Mouse (Mus musculus) frontal cortex, postnatal 14 days (tissue): ENCODE data around the gene Greb1.

Experiments
- DNase-seq, 2 experiments: peaks; one replicate each; pipeline ENCODE4 v3.0.0; 2022; ENCODE audit warnings: low spot score in 2 of 2

Gene Greb1

DNA sequence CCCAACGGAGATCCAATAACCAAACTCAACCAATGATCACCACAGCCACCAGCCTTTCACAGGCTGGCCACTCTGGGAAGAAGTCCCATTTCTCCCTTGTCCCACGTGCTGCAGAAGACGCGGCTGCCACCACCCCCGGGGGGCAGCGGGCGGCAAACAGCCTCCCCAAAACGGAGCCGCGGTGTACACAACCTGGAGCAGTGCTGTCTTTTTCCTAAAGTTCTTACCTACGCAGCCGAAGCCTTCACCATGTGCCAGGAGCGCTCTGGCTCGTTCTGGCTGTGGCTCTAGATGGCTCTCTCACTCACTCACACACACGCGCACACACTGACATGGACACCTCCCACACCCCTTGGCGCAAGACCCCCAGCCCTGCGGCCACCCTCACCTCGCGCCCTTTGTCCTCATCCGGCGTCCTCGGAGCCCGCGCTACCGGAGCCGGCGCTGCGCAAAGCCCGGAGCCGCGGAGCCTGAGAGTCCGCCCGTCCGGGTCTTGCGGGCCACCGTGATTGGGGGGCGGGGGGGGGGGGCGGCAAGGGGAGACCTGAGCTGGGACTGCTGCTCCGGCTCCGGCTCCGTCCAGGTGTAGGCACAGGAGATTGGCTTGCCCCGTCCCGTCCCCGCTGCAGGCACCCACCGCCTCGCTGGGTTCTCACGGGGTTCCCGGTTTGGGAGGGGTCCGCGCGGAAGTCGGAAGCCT is at the start of gene Greb1:
Greb1 (minus strand) TSS at position 628 of the 700 bp plus-strand sequence.
- no peak for DNase-seq

DNA sequence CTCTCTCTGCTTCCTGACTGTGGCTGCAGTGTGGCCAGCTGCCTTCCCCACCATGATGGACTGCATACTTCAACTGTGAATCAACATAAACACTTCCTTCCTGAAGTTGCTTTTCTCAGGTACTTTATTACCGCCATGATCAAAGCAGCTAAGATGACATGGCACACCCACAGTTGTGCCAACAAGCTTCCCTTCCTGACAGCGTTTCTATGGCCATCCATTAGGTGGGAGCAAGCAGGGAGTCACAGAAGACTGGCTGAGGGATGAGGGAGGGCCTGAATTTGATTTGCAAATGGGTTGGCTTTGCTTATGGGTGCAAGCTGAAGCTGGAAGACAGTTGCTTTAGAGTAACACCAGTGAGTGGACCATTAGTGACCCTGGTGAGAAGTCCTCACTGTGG is 49.1 kb upstream of the Greb1 start:
- DNase-seq, result no peak

DNA sequence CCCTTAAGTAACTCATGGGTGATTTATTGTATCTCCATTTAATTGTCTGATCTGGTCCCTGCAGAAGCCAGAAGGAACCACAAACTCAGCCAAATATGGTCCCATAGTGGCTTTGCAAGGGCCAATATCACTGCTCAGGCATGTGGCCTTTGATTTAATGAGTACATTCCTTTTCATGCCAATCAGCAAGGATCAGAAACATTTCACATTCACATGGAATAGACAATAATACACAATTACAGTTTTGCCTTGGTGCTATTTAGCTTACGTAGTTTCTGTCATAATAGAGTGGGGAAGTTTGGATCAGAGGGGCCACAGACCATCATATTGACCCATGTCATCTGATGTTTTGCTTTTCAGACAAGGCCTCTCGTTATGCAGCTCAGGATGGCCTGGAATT is 47.8 kb upstream of the Greb1 start:
- DNase-seq, result no peak

DNA sequence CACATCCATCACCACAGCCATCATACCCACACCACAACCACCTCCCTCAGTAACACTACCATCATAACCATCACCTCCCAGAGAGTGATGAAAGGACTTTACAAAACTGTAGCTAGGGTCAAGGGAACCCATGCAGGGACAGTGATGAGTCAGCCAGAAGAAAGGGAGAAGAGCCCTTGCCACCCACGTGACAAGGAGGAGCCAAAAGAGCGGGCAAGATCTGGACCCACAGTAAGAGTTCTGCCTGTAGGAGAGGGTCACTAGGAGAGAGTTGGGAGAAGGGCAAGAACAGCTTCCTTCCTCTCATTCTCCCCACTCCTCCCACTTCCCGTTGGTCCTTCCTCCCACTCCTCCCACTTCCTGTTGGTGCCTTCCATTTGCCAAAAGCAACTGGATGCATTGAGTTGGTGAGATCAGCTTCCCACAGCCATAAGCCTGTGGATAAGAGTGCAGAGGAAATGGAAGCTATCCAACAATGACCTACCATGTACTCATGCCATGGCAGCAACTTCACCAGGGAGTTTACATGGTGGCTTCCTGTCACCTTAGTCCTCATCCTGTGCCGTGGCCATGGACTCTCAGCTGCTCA is 46.6 kb upstream of the Greb1 start:
- no peak for DNase-seq

DNA sequence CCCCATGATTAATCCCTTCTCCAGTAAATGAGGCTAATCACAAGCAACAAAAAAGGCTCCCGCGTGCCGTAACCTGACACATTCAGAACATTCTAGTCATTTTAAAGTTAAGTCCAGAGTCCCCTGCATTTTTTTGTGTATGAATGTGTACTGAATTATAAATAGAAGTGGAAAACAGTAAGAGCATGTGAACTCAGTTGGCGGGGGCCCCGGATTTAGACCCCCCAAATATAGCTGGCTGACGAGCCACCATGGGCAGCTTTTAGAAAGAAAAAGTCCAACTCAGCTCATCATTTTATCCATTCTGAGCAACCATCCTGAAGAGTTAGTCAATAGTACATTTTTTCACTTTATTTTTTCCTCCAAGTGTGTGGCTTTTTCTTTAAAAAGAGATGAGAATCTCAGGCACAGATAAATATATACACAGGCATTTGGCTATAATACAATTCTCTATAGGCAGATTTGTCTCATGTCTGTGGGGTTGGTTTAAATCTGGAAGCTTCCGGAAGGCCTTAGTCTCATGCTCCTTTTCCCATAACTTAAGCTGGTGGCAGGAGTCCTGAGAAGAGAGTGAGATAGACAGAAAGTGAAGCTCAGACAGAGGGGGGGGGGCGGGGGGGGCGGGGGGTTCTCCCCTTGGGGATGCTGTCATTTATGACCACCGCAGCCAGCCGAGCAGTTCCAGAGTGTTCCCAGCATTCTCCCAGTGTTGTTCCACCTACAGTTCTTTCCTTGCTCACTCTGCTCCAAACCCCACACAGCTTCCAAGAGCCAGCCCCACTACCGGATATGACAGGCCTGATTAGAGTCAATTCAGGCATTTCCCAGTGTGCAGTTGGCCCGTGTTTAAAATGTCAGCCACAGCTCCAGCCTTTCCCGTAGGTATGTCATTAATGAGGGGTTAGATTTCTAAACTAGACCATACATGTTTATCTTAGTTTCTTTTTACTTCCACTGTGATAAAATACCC is 44.2 kb upstream of the Greb1 start:
- DNase-seq, result peak in 1 of 2 experiments; percentile 23

DNA sequence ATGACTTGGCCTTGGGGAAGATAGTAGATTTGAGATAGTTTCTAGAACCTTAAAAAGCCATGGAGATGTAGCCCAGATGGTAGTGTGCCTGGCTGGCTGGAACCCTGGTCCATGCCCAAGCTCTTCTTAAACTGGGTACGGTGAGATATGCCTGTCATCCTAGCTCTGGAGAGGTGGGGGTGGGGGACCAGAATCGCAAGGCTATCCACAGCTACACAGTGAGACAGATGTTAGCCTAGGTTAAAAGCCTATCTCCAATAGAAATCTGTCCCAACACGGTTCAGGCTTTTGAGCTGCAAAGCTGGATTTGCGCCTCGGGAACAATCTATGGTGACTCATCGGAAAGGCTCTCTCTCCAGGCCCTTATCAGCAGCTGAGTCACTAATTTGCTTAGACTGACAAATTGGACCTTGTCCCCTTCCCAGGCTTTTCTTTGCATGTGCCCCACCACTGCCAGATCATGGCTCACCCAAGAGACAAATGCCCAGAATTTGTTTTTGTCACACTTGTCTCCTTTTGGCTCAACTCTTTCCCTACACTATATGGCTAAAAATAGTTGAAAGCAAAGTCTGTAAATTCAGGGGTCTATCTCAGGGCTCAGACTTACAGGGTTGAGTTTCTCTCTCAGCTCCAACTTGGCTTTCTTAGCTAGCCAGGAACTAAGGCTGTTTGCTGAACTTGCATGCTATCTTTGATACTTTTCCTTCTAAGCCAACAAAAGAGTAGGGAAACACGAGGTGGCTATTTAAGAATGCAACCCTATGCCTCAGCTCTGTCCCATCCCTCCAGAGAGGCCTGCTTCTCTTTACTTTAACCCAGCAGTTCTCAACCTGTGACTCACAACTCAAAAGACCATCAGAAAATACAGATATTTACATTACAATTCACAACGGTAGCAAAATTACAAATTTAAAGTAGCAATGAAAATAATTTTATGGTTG is 40.4 kb upstream of the Greb1 start:
- DNase-seq, result no peak

DNA sequence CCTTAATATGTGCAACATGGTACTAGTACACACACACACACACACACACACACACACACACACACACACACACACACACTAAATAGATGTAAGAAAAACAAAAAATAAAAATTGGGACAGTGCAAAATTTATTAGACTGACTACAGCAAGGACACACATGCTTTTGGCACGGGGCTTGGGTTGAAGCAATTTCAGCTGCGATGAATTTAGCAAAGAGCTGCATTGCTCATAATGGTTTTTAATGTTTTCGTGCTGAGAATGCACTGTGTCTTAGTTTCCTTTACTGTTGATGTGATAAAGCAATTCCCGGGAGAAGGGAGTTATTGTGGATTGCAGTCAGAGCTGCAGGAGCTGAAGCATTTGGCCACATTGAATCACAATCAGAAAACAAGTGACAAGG is 37.1 kb upstream of the Greb1 start:
- DNase-seq, result no peak

DNA sequence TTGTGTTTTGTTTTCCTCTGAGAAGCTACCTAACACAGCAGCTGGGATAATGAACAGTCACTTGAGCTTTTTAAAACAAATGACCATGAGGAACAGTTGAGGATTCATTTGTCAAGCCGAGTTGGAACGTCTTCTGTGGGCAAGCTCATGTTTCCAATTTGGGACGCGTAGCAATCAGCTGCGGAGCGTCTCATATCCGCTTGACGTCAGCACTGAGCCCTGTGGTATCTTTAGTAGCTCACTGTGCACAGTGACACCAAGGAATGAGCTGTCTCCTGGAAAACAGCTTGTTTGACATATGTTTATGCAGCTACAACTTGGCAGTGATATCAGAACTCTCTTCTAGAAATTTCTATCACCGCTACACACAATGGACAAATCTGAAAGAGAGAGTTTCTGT is 35.5 kb upstream of the Greb1 start:
- DNase-seq, result peak; percentile 34 to 48

DNA sequence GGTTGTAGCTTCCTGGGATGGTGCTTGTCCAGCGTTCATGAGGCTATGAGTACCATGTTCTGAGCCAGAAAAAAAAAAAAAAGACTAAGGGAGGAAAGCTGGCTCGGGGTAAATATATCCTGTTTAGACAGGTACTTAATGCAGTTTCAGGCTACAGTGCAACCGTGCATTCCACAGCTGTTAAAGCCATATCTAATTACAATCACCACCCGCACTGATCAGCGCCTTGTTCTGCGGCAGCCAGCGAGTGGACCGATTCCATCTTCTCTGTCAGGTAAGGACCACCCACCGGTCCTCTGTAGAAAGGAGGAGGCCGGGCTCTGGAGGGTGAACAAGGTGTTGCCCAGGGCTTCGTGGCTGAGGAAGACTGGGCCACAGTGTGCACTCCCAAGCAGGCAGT is 34.0 kb upstream of the Greb1 start:
- no peak for DNase-seq

DNA sequence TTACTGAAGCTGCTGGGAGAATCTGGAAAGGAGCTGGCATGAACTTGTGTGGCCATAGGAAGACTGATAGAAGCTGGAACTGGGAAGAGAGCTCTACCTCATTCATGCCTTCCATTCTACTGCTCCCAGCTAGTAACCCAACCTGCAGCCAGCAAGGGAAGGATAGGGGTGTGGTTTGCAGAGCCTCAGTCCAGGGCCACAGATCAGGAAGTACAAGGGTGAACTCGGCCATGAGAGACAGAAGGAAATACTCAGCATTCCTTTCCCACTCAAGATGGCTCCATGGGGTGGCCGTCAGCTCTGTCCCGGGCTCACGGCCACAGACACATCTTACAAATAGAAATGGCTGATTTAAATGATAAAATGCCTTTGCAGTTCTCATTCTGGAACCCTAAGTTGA is 30.4 kb upstream of the Greb1 start:
- no peak for DNase-seq

DNA sequence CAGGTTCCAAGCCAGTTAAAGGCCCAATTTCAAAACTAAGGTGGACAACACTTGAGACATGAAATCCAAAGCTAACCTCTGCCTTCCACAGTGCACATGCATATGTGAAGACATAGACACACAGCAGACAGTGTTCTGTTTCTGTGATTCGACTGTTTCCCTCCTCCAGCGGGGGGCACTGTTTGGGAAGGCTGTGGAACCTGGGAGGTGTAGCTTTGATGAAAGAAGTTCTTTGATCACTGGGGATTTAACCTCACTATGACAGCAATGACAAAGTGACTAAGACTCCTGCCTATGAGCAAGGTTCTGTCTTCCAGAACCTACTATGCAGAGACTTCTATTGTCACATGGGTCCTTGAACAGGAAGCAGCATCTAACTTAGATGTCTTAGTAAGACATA is 29.1 kb upstream of the Greb1 start:
- no peak for DNase-seq

DNA sequence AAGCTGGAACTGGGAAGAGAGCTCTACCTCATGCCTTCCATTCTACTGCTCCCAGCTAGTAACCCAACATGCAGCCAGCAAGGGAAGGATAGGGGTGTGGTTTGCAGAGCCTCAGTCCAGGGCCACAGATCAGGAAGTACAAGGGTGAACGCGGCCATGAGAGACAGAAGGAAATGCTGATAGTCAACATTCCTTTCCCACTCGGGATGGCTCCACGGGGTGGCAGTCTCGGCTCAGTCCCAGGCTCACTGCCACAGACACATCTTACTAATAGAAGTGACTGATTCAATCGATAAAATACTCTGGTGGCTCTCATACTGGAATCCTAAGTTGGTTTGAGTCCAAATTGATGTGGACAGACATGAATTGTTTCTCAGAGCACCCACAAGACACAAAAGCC is 27.8 kb upstream of the Greb1 start:
- peak in 1 of 2 experiments; percentile 30 for DNase-seq

DNA sequence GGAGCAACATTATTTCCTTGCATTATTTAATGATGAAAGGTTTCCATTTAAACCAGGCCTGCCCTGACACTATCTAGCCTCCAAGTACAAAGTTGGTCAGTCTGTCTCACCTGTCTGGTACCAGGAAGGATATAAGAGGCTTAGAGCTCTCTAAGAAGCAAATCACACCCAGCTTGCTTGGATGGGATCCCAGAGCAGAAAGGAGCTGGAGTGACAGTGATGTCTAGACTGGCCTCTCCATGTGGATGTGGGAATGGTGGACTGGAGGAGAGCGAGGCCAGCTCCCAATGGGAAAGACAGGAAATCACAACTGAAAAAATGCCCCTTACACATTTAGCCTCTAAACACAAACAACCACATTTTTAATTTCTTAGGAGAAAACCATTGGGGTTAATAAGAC is 23.0 kb upstream of the Greb1 start:
- no peak for DNase-seq

DNA sequence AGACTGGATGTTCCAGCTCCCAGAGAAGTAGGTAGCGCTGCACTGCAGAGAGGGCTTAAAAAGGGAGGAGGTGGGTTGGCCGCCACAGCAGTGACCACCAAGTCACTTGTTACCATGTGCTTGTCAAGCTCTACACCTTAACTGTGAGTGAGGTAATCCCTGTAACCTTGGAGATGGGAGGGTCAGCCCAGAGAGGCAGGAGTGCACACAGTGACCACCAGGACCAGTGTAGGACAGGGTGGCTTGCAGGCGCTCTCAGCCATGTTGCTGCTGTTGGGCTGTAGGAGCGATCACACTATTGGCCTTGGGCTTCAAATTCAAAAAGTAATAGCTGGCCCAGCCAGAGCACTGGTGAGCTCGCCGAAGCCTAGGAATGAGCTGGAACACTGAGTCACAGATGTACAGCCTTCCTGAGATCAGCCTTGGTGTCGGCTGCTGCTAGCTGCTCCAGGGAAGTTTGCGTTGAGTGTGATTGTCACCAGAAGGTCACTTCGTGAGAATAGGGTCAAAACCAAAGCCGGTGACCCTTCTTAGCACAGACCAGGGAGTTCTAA is 21.6 kb upstream of the Greb1 start:
- DNase-seq, result no peak

DNA sequence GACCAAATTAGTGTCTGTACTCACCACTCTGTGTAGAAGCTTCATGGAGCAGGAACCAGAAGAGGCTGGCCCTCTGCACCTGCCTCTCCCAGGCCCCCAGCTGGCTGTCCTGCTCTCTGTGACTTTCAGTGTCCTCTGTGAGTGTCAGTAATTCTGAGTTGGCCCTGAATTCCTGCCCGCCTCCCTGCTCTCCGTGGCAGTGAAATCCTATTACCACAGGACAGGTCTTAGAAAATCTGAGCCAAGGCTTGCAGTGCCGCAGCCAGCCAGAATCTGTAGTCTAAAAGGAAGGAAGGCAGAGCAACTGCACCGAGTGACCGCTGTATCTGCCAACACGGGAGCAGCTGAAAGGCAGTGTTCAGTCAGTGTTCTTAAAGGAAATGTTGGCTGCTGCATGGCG is 20.1 kb upstream of the Greb1 start:
- no peak for DNase-seq

DNA sequence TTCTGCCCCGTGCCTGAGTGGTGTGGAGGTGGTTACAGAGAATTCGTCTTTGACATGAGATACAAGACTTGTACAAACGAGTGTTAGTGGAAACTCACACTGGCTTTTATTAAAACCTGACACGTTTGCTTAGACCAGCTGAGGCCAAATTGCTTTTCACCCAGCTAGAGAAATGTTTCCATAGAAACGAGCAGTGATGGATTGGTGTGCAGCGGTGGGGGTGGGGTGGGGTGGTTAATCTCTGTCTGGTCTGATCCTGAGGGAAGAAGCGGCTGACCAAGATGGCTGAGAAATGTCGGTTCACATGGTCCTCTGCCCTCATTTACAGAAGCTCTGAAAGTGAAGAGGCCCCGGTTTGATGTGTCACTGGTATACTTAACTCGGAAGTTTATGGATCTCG is 17.8 kb upstream of the Greb1 start:
- no peak for DNase-seq

DNA sequence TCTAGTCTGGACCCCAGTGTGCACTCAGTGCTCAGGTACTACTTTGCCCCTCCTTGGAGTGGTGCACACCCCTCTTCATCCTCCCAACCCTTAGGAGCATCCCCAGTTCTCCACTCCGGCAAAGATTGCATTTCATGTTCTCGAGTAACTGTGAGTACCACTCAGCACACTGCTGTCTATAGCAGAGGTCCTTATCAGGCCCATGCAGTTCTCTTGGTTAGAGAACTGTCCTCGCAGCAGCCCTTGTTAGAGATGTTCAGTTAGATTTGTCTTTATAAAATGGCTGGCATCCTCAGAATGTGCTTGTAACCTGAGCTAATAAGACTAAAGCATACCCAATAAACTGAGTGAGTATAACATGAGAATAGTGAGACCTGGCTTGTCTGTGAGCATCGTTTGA is 16.5 kb upstream of the Greb1 start:
- DNase-seq, result no peak

DNA sequence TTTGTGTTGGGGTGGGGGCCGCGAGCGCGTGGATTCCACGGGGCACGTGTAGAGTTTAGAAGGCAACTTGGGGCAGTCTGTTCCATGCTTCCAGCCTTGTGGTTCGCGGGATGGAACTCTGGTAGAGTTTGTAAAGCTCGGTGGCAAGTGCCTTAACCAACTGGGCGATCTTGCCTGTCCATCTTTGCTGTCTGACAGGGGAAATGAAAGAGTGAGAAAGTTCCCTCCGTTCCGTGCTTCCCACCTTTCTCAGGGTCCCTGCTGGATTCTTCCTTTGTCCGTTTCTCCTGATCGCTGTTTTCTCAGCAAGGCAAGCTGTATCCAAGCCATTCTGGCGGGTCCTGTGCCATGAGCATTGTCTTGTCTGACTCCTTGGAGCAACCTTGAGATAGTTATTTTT is 10.8 kb upstream of the Greb1 start:
- no peak for DNase-seq

DNA sequence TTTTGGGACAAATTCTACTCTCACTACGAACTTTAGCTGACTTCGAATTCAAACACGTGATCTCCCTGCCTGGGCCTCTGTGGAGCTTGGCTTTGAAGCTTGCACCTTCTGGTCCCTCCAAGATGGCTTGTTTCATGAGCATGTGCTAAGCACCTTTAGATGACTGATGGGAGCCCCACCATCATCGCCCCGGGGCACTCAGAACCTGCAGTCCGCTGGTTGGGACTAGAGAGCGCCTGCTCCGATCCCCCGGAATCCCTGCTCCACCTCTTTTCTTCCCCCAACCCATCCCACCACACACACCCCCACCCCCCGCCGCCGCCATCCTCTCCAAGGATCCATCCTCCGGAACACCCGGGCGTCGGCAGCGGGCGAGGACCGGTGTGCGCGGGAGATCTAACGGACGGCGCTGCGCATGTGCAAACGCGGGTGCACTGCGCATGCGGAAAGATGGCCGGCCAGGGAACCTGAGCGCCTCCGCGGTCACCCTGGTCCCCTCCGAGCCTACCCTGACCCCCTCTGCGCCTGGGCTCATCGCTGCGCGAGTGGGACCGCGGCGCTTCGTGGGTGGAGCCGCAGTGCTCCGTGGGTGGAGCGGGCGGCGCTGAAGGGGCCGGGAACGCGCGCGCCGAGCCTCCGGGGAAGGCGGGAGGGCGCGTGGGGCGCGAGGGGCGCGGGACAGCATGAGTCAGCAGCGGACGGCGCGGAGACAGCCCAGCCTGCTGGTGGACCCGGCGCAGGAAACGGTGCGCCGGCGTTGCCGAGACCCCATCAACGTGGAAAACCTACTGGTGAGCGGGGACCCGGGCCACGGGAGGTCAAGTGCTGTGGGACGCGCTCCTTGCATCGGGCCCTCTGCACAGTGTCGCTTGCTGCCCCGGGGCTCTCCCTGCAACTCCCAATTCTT is 10.1 kb upstream of the Greb1 start, which contains the start of gene E2f6:
E2f6 (plus strand) TSS at position 439 of the 907 bp plus-strand sequence.
- peak; percentile 60 to 73 for DNase-seq

DNA sequence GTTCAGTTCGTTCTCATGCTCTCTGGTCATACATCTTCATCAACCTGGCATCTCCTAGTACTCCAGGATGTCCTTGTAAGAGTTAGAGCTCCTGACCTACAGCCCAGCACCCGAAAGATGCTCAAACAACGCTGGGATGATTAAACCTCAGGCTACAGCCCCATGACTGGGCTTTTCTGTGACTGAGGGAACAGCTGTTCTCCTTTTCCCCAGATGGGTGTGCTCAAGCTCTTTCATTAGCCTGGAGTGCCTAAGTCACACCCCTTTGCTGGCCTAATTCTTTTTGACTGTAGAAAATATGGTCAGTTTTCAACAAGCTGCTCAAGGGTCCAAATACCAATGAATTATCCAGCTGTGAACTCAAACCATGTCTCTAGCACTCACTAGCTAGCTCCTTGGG is 7.4 kb upstream of the Greb1 start:
- DNase-seq, result peak in 1 of 2 experiments; percentile 20
